17 mouse cellular contexts compared by ENCODE assay signal in genomic region chr7:44841825-44842463, GRCm38 (mm10).
"Had no signal": no experiment of that assay in that cellular context is flagged by ENCODE, and none has a peak within 500 bp of the region (broad histone marks: within the 10 kb centered on the region; RNA-seq: fewer than 3 reads in every experiment).

No protein-coding gene starts in this region.

- ATAC-seq: midbrain, embryonic 13.5 days; midbrain, embryonic 16.5 days had no signal

- H3K27ac ChIP-seq: kidney, postnatal 0 days; liver, embryonic 13.5 days; midbrain, embryonic 10.5 days; midbrain, embryonic 13.5 days; neural tube, embryonic 13.5 days; stomach, embryonic 15.5 days had no signal

- H3K9me3 ChIP-seq: liver, embryonic 13.5 days; midbrain, embryonic 10.5 days; midbrain, embryonic 13.5 days; neural tube, embryonic 13.5 days; stomach, embryonic 15.5 days had no signal

- H3K4me3 ChIP-seq: liver, embryonic 13.5 days; midbrain, embryonic 10.5 days; midbrain, embryonic 13.5 days; myocyte; neural tube, embryonic 13.5 days; stomach, embryonic 15.5 days had no signal

- H3K4me2 ChIP-seq: liver, embryonic 13.5 days; midbrain, embryonic 13.5 days; neural tube, embryonic 13.5 days; stomach, embryonic 15.5 days had no signal

- DNase-seq: kidney, adult 2 months; kidney, postnatal 4 days; liver, embryonic 13.5 days; lung, adult 2 months; lung, postnatal 14 days; lung, postnatal 4 days; retina, postnatal 1 day; right cerebral cortex, postnatal 25 days; thymus, adult 2 months; thymus, postnatal 25 days had no signal

- H3K9ac ChIP-seq: liver, embryonic 13.5 days; midbrain, embryonic 13.5 days; neural tube, embryonic 13.5 days; stomach, embryonic 15.5 days had no signal
